Mouse (Mus musculus) forebrain, embryonic 15.5 days (tissue): ENCODE measurements at regions not wholly inside any gene's neighbourhood (a gene's known extent, or its start where the extent isn't known, plus 50 kb on each side); places are given as distances from the start of the nearest gene placed in this dataset.

Experiments
- ATAC-seq: fragments of 200-750 bp; cut with Nextera tagmentation; replicated peaks from 2 replicates; pipeline ENCODE4 v1.8.0; 2017; ENCODE audit warnings: mild to moderate bottlenecking, moderate TSS enrichment, moderate library complexity
- H3K27ac ChIP-seq: fragments of 300-500 bp; sonication (generic); replicated peaks from 2 replicates; pipeline ENCODE4 v1.5.1; 2015; ENCODE audit warnings: mild to moderate bottlenecking, inconsistent platforms
- H3K27me3 ChIP-seq: fragments of 300-500 bp; sonication (generic); 2 replicates; pipeline ENCODE4 v1.6.1; 2015; ENCODE audit warnings: inconsistent platforms
- H3K36me3 ChIP-seq: fragments of 300-500 bp; sonication (generic); 2 replicates; pipeline ENCODE4 v1.6.1; 2015; ENCODE audit warnings: mild to moderate bottlenecking, inconsistent platforms
- H3K4me1 ChIP-seq: fragments of 300-500 bp; sonication (generic); 2 replicates; pipeline ENCODE4 v1.6.1; 2015; ENCODE audit warnings: inconsistent platforms
- H3K4me2 ChIP-seq: fragments of 300-500 bp; sonication (generic); replicated peaks from 2 replicates; pipeline ENCODE4 v1.6.1; 2015; ENCODE audit warnings: mild to moderate bottlenecking, inconsistent platforms
- H3K4me3 ChIP-seq: fragments of 300-500 bp; sonication (generic); 2 replicates; pipeline ENCODE4 v1.5.1; 2015; ENCODE audit warnings: mild to moderate bottlenecking, inconsistent platforms
- H3K9ac ChIP-seq: fragments of 300-500 bp; sonication (generic); replicated peaks from 2 replicates; pipeline ENCODE4 v1.6.1; 2015; ENCODE audit warnings: mild to moderate bottlenecking, inconsistent platforms
- H3K9me3 ChIP-seq: fragments of 300-500 bp; sonication (generic); 2 replicates; pipeline ENCODE4 v1.6.1; 2016; ENCODE audit warnings: inconsistent platforms
- WGBS: fragments of 180-500 bp; shearing (Covaris S2); methylation state at CpG from one replicate; pipeline ENCODE4 v1.1.7; 2015; ENCODE audit warnings: mixed read lengths; 5-methylcytosine and 5-hydroxymethylcytosine counted together

DNA sequence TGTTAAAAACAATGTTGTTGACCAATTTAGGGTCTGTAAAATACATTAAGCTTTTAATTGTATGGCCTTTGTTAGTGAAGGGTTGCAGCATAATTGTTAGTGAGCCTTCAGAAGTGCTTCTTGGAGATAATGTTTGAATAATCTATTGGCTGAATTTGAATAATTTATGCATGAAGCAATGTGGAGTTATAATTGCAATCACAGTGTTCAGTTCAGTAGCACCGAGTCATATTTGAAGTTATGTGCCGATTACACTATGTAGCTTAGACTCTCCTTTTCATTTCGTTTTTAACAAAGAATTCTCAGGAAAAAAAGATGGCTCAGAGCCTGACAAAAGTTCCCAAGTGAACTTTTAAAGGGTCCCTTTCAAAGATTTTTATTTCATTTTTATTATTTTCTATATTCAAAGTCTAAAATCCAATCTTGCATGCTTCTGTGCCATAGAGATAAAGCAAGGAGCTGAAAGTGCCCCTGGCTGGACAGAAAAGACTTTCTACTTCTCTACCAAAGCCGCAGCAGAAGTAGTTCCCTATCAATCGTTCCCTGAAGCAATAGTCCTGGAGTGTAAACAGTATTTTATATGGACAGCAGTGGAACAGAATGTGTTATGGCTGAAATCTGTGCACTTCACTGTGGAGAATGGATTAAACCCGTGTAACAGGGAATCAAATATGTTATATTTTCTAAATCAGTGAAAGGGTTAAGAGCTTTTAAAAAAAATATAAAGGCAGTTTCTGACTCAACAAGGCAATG is 556.3 kb upstream of the Slc39a10 start:
- H3K4me1 ChIP-seq: peaks cover 16% of the 10 kb centered on the region
- no peak overlapping the region for H3K9ac ChIP-seq
- no peak overlapping the region for H3K4me3 ChIP-seq
- H3K4me2 ChIP-seq: no peak overlapping the region
- no peaks in the 10 kb centered on the region for H3K36me3 ChIP-seq
- WGBS: 36% methylated on average over 6 of the region's 6 CpGs
- ATAC-seq: peak; percentile 68
- peak overlapping the region; percentile 49 for H3K27ac ChIP-seq
- no peaks in the 10 kb centered on the region for H3K9me3 ChIP-seq
- no peaks in the 10 kb centered on the region for H3K27me3 ChIP-seq

DNA sequence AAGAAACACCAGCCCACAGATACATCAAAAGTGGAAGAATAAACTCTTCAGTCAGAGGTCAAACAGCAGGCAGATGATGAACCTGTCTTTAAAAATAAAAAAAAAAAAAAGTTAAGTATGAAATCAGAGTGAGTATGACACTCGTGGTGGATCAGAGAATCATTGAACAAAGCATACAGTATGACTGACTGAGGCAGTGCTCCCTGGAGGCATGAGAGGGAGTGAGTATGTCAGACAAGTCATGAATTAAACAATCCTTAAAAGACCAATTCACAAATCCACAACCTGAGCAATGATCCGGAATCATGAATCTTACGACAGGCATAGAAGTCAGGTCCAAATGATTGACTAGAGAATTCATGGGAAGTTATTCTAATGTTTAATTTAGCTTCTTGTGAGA is 555.4 kb upstream of the Slc39a10 start:
- ATAC-seq: peak; percentile 57; the same call in 1 of the 2 replicates
- Histone ChIP-seq H3K9me3 (no peaks in the 10 kb centered on the region), H3K27ac (no peak overlapping the region), H3K27me3 (no peaks in the 10 kb centered on the region), H3K4me1 (peaks cover 16% of the 10 kb centered on the region), H3K4me3 (no peak overlapping the region), H3K36me3 (no peaks in the 10 kb centered on the region), H3K4me2 (no peak overlapping the region), H3K9ac (no peak overlapping the region)
- 51% methylated on average over 3 of the region's 3 CpGs for WGBS

DNA sequence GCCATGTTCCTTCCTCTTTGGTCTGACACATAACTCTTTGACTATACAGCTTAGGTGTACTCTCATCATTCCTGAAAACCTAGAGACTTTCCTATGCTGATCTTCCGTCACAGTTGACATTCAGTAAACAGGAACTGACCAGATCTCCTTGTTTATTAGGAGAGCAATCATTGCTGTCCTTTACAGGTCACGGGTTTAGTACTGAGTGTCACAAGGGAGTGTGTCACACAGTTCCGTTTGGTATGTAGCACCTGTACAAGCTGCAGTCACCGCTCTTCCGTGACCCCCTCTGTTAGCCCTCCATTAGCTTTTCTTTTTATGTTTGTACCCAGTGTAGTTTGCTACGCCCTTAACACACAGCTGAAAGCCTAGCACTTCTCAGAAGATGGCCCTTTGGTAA is 553.4 kb upstream of the Slc39a10 start:
- H3K9me3 ChIP-seq: no peaks in the 10 kb centered on the region
- 42% methylated on average over 6 of the region's 6 CpGs for WGBS
- 0 out of 2 replicates have a peak overlapping the region, but pooled peaks have one; percentile 0 for H3K27ac ChIP-seq
- peaks cover 16% of the 10 kb centered on the region for H3K4me1 ChIP-seq
- H3K27me3 ChIP-seq: no peaks in the 10 kb centered on the region
- H3K4me2 ChIP-seq: no peak overlapping the region
- H3K9ac ChIP-seq: no peak overlapping the region
- H3K4me3 ChIP-seq: no peak overlapping the region
- no peak; the same call in 1 of the 2 replicates for ATAC-seq
- no peaks in the 10 kb centered on the region for H3K36me3 ChIP-seq

DNA sequence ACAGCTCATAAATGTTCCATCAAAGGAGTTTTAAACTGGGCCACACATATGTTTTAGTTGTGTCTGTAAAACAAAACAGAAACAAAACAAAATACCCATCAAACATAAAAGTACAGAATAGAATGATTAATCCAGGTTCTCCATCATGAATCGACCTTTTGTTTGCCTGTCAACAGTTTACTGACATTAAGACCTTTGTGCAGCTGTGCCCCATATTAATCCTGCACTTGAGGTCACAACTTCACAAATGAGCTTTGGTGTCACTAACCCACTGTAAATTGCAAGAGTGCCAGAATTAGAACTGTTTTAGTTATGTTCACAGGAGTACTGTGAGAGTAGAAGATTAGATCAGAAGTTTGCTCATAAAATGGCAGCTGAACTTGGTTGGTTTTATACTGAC is 540.2 kb upstream of the Slc39a10 start:
- Histone ChIP-seq H3K9ac (no peak overlapping the region), H3K9me3 (no peaks in the 10 kb centered on the region), H3K27ac (no peak overlapping the region), H3K4me2 (no peak overlapping the region), H3K27me3 (no peaks in the 10 kb centered on the region), H3K4me1 (no peaks in the 10 kb centered on the region), H3K4me3 (no peak overlapping the region), H3K36me3 (no peaks in the 10 kb centered on the region)
- ATAC-seq: no peak
- 65% methylated on average over 1 of the region's 1 CpGs for WGBS

DNA sequence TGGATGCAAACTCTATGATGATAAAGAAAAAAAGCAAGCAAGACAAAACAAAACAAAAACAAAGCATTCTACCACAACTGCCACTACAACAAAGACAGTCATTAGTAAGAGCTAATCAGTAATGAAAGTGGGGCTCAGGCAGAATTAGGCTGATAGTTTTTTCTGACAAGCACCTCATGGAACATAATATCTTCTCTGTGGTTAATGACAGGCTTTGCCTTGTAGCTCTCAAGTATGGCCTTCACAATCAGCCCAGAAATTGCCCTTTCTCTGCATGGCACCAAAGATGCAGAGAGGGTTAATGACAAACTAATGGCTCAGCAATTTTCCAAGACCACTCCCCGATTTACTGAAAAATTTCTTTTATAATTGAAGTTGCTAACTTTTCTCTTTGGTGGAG is 512.5 kb upstream of the Slc39a10 start:
- 18% methylated on average over 1 of the region's 1 CpGs for whole genome bisulfite sequencing

DNA sequence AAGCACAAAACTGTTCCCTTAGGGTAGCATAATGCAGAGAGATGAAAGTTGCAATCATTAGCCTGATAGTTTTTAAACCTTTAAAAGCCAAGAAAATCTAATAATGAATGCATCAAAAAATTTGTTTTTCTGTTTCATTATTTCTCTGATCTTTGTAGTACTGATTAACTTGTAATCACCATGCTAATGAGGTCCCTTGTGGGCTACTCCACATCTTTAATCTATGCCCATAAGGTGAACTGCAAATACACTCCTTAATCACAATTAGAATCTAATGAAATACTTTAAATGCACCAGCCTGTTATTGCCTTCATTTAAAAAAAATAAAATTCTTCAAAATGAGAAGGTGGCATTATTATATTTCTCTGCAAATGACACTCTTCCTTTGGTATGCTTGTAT is 493.9 kb upstream of the Slc39a10 start:
- Histone ChIP-seq H3K27ac (no peak overlapping the region), H3K4me1 (no peaks in the 10 kb centered on the region), H3K9me3 (no peaks in the 10 kb centered on the region), H3K4me2 (no peak overlapping the region), H3K4me3 (no peak overlapping the region), H3K27me3 (no peaks in the 10 kb centered on the region), H3K36me3 (no peaks in the 10 kb centered on the region), H3K9ac (no peak overlapping the region)
- no peak for ATAC-seq

More for the DNA sequence above, 512.5 kb upstream of the Slc39a10 start:
- Histone ChIP-seq H3K27me3 (no peaks in the 10 kb centered on the region), H3K9ac (no peak overlapping the region), H3K9me3 (no peaks in the 10 kb centered on the region), H3K4me1 (no peaks in the 10 kb centered on the region), H3K4me3 (no peak overlapping the region), H3K4me2 (no peak overlapping the region), H3K27ac (no peak overlapping the region), H3K36me3 (no peaks in the 10 kb centered on the region)
- no peak for ATAC-seq

DNA sequence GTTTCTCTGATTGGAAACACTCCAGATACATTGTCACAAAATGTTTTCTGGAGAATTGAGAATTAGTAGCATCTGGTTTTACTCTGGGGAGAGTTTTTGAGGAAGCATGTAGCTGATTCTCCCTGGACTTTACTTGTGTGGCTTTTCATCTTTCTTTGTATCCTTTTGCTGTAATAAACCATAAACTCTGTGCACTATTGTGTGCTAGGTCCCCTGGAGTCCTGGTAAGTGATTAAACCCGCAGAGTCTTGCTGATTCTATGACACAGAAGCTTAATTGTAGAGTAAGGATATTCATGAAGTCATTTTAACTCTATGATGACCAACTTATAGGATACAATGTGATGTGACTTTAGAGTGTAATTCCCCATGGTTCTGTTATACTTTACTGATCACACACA is 486.1 kb upstream of the Slc39a10 start:
- no peak for ATAC-seq
- no peak overlapping the region for H3K27ac ChIP-seq
- WGBS: 14% methylated on average over 1 of the region's 1 CpGs
- H3K36me3 ChIP-seq: no peaks in the 10 kb centered on the region
- H3K27me3 ChIP-seq: no peaks in the 10 kb centered on the region
- H3K9me3 ChIP-seq: no peaks in the 10 kb centered on the region
- H3K4me3 ChIP-seq: no peak overlapping the region
- H3K4me1 ChIP-seq: no peaks in the 10 kb centered on the region
- H3K4me2 ChIP-seq: no peak overlapping the region
- H3K9ac ChIP-seq: no peak overlapping the region

DNA sequence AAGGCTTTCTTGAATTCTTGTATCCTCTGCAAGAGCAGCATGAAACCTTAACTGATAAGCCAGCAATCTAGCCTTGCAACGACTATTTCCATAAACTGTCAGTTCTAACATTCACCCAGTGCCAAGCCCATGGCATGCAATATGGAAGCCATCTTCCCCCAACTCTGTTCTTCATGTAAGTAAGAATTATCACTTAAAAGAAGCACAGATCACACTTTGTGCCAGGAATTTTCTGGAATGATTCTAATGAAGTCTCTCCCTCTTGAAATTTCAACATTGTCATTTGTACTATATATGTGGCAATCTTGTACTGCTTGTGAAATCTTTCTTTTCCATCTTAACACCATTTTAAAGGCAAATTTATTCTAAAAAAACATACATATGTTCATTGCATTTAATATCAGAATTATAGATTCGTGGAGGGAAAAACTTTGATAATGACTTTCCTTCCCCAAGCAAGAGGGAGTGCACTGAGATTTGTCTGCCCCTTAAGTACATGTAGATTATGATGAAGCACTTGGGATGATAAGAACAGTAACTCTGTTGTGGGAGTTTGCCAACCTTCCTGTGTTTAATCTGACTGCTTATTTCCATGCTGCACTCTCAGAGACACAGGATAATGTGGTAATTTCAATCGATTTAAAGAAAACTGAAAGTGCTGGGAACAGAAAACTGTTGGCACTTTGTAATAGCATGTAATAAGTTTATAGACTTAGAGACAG is 447.2 kb upstream of the Slc39a10 start:
- Histone ChIP-seq H3K4me1 (no peaks in the 10 kb centered on the region), H3K27ac (no peak overlapping the region), H3K4me2 (no peak overlapping the region), H3K4me3 (no peak overlapping the region), H3K36me3 (no peaks in the 10 kb centered on the region), H3K9me3 (no peaks in the 10 kb centered on the region), H3K27me3 (no peaks in the 10 kb centered on the region), H3K9ac (no peak overlapping the region)
- WGBS: 74% methylated on average over 3 of the region's 3 CpGs
- peak; percentile 80 for ATAC-seq

DNA sequence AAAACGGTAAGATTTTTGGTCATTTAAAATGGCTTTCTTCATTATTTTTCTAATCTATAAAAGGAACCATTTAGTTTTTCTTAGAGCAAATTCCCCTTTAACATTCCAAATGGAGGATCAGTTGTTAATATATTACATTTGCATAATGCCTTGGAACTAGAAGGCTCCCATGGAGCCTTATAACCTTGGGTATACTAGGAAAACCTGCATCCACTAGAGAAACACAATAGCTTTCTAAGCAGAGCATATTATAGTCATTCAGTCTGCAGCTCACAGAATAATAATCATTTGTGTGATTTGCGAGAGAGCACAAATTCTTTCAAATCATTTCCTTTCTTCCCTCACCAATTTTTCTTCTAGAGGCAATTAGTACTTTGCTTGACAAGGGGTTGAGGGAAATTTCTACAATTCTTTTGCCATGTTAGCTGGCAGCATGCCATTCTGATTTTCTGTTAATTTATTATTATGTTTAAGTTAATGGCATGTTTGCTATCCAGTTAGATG is 418.0 kb upstream of the Slc39a10 start:
- no peaks in the 10 kb centered on the region for H3K36me3 ChIP-seq
- ATAC-seq: peak; percentile 69; the same call in 1 of the 2 replicates
- H3K9ac ChIP-seq: no peak overlapping the region
- no peaks in the 10 kb centered on the region for H3K27me3 ChIP-seq
- no peak overlapping the region for H3K27ac ChIP-seq
- no peaks in the 10 kb centered on the region for H3K9me3 ChIP-seq
- H3K4me3 ChIP-seq: no peak overlapping the region
- H3K4me2 ChIP-seq: no peak overlapping the region
- peaks cover 9% of the 10 kb centered on the region; the same call in 1 of the 2 replicates for H3K4me1 ChIP-seq
- 10% methylated on average over 2 of the region's 2 CpGs for WGBS

DNA sequence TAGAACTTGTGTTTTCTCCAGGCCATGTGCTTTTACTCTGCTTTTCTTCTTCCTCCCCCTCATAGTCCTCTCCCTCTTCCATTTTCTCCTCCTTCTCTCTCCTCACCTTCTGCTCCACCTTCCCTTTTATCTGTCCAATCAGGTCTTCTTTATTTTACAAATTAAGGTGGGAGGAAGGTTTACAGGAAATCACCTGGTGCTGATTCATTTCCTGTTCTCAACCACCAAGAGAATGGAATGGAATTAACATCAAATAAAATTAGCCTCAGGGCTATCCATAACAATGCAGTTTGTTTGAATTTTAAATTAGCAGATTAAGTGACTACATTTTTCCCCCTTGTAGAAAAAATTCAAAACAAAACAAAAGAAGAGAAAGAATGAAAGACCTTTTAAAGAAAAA is 414.3 kb upstream of the Slc39a10 start:
- ATAC-seq: no peak
- no peaks in the 10 kb centered on the region for H3K36me3 ChIP-seq

DNA sequence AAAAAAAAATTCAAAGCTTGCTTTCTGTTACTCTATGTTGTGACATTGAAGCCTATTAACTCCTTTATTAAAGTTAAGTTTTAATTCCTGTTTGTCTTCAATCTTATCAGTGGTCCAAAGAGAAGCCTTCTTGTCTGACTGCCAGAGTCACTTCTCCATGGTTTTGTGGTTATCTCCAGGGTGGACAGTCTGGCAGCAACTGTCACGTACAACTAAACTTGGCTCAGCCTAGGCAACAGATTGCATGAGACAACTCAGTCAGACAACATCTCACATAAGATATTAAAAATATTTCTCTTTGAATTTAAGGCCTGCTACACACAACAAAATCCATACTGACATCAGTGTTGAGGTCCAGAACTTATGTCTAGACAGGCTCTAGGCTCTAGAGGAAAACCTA is 406.7 kb upstream of the Slc39a10 start:
- Histone ChIP-seq H3K4me1 (no peaks in the 10 kb centered on the region), H3K36me3 (no peaks in the 10 kb centered on the region), H3K27ac (no peak overlapping the region), H3K9ac (no peak overlapping the region), H3K9me3 (no peaks in the 10 kb centered on the region), H3K27me3 (no peaks in the 10 kb centered on the region), H3K4me2 (no peak overlapping the region), H3K4me3 (no peak overlapping the region)
- no peak for ATAC-seq
- WGBS: 76% methylated on average over 1 of the region's 1 CpGs

More for the DNA sequence above, 414.3 kb upstream of the Slc39a10 start:
- Histone ChIP-seq H3K4me3 (no peak overlapping the region), H3K4me1 (peaks cover 9% of the 10 kb centered on the region; the same call in 1 of the 2 replicates), H3K9ac (no peak overlapping the region), H3K4me2 (no peak overlapping the region), H3K27me3 (no peaks in the 10 kb centered on the region), H3K9me3 (no peaks in the 10 kb centered on the region), H3K27ac (no peak overlapping the region)

DNA sequence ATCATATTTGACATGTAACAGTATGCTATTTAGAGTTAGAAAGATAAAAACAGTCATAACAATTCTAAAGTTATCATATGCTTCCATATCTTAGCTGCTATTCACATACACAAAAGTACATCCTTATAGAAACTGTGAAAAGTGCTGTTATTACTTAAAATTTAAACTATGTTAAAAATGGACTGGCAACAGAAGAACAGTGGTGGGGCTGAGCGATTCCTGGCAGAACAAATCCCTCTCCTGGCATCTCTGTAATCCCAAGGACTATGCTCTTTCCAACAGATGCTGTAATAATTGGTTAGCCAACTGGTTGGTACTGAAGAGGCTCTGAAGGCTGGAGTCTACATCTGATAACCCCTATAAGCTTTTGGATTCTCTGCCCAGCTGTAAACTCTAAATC is 393.0 kb upstream of the Slc39a10 start:
- ATAC-seq: no peak
- H3K36me3 ChIP-seq: no peaks in the 10 kb centered on the region
- H3K27me3 ChIP-seq: no peaks in the 10 kb centered on the region
- 84% methylated on average over 1 of the region's 1 CpGs for WGBS
- no peaks in the 10 kb centered on the region for H3K4me1 ChIP-seq
- H3K4me2 ChIP-seq: no peak overlapping the region
- no peak overlapping the region for H3K9ac ChIP-seq
- H3K27ac ChIP-seq: no peak overlapping the region
- H3K4me3 ChIP-seq: no peak overlapping the region
- no peaks in the 10 kb centered on the region for H3K9me3 ChIP-seq
